20 mouse cellular contexts compared by ENCODE assay signal in the genomic region with DNA sequence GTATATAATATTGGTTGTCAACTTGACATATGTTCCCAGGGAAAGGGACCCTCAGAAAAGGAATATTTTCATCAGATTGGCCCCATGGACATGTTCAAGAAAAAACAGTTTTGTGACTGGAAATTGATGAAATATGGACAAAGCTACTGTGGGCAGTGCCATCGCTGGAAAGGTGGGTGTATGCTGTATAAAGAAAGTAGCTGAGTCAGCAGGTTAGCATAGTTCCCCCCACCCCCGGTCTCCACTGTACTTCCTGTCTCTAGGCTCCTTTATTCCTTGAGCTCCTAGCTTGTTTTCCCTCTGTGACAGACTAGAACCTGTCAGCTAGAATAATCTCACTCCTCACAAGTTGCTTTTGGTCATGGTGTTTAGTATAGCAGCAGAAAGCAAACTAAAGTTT.
DNase-seq lines count a peak whose midpoint lies in the region; ATAC-seq and TF ChIP-seq lines count a peak whose summit lies in the region.
"Had no signal": no experiment of that assay in that cellular context is flagged by ENCODE, and none has a peak within 500 bp of the region (broad histone marks: within the 10 kb centered on the region; RNA-seq: fewer than 3 reads in every experiment).

No protein-coding gene starts in this region.

- no peak for TF ChIP-seq POLR2A in MEL (IDR thresholded peaks at IDR 0.05; ENCODE audit: control insufficient read depth in 1 of 2, insufficient read depth in 1 of 2, low read depth in 1 of 2, low read length in 2 of 2, poor library complexity in 1 of 2)

- H3K9me3 ChIP-seq in megakaryocyte, embryonic 14.5 days, result no peaks in the 10 kb centered on the region
- no peaks in the 10 kb centered on the region for H3K9me3 ChIP-seq in MEL (replicated peaks; ENCODE audit: insufficient read depth, low read length)
- H3K9me3 ChIP-seq: embryonic facial prominence, embryonic 10.5 days; embryonic facial prominence, embryonic 12.5 days; G1E had no signal

- no peak for ATAC-seq in megakaryocyte, adult 5-6 weeks (ENCODE audit: poor library complexity, severe bottlenecking)
- ATAC-seq: CD4-positive, CD25-positive, alpha-beta regulatory T cell, adult 4 months; forebrain, embryonic 14.5 days; forebrain, embryonic 16.5 days had no signal

- H3K36me3 ChIP-seq in megakaryocyte, embryonic 14.5 days (replicated peaks; ENCODE audit: low read length), result no peaks in the 10 kb centered on the region
- no peaks in the 10 kb centered on the region; a peak in 1 of 4 replicates for H3K36me3 ChIP-seq in MEL (ENCODE audit: control insufficient read depth in 1 of 2, insufficient read depth in 2 of 2, low read length in 2 of 2)
- H3K36me3 ChIP-seq: embryonic facial prominence, embryonic 10.5 days; embryonic facial prominence, embryonic 12.5 days; G1E had no signal

- peak overlapping the region; percentile 53 for H3K4me3 ChIP-seq in megakaryocyte, embryonic 14.5 days (replicated peaks)
- H3K4me3 ChIP-seq in MEL (ENCODE audit: control insufficient read depth in 1 of 2, insufficient read depth in 1 of 2, low read depth in 2 of 2, low read length in 2 of 2), result peak overlapping the region; percentile 30 to 42; a peak in 3 of 4 replicates
- H3K4me3 ChIP-seq: embryonic facial prominence, embryonic 10.5 days; embryonic facial prominence, embryonic 12.5 days had no signal

- no peak for TF ChIP-seq EP300 in MEL (IDR thresholded peaks at IDR 0.05; ENCODE audit: low read depth in 1 of 2, low read length in 2 of 2)

- no peak overlapping the region for H3K27ac ChIP-seq in MEL (ENCODE audit: control insufficient read depth, low read depth, low read length)
- H3K27ac ChIP-seq: embryonic facial prominence, embryonic 10.5 days; embryonic facial prominence, embryonic 12.5 days had no signal

- no peak for TF ChIP-seq RAD21 in MEL (IDR thresholded peaks at IDR 0.05; ENCODE audit: low read depth, low read length)

- no peaks in the 10 kb centered on the region for H3K27me3 ChIP-seq in megakaryocyte, embryonic 14.5 days (replicated peaks)
- H3K27me3 ChIP-seq in MEL (ENCODE audit: control insufficient read depth in 1 of 2, insufficient read depth in 2 of 2, low read length in 2 of 2), result no peaks in the 10 kb centered on the region
- H3K27me3 ChIP-seq: embryonic facial prominence, embryonic 12.5 days had no signal

- peak; percentile 9 for DNase-seq in MEL (ENCODE audit: low read depth, low spot score)
- no peak for DNase-seq in cerebellum, postnatal 14 days
- DNase-seq in gastrocnemius, postnatal 4 days (ENCODE audit: low spot score in 2 of 2), result no peak
- DNase-seq: adrenal gland, adult 2 months; adrenal gland, postnatal 10 days; adrenal gland, postnatal 25 days; B cell, adult 2 months; cerebellum, adult 11 months; cerebellum, adult 18-20 months; cerebellum, adult 8-10 months; cerebellum, adult 9-11 months; cerebellum, postnatal 25 days had no signal

- H3K4me1 ChIP-seq in megakaryocyte, embryonic 14.5 days, result no peaks in the 10 kb centered on the region
- H3K4me1 ChIP-seq in MEL (ENCODE audit: control insufficient read depth in 1 of 2, insufficient read depth in 2 of 2, low read length in 2 of 2), result no peaks in the 10 kb centered on the region
- H3K4me1 ChIP-seq: embryonic facial prominence, embryonic 10.5 days; embryonic facial prominence, embryonic 12.5 days had no signal

- no peaks in the 10 kb centered on the region for H3K79me2 ChIP-seq in MEL (ENCODE audit: control insufficient read depth, insufficient read depth, low read length, poor library complexity)

- no peak for TF ChIP-seq CTCF in MEL (IDR thresholded peaks at IDR 0.05 in 2 of 3, conservative IDR thresholded peaks at IDR 0.05 in 1 of 3; ENCODE audit: control insufficient read depth in 1 of 3, insufficient read depth in 1 of 3, low read depth in 2 of 3, low read length in 3 of 3, poor library complexity in 1 of 3, severe bottlenecking in 1 of 3)

- no peak overlapping the region for H3K9ac ChIP-seq in MEL (ENCODE audit: control insufficient read depth, low read depth, low read length, poor library complexity, severe bottlenecking)
- H3K9ac ChIP-seq: embryonic facial prominence, embryonic 12.5 days had no signal

TF ChIP-seq in MEL, 35 proteins besides CTCF, POLR2A, EP300 and RAD21:
- TF ChIP-seq MAFK (IDR thresholded peaks at IDR 0.05; ENCODE audit: borderline replicate concordance, low read depth, low read length), result peak; percentile 95
- no peak for TF ChIP-seq ZC3H11A (IDR thresholded peaks at IDR 0.05; ENCODE audit: low read depth, low read length)
